Mouse (Mus musculus): ENCODE measurements around the gene Tbl1xr1.
A peak's percentile ranks its signal among the peaks of the same experiment; 100 is the strongest.

The Tbl1xr1 gene

GRCm38 (mm10) chr3:22194185-22194856 lies 117.9 kb downstream of the Tbl1xr1 start:
- DNase-seq (ENCODE audit: low spot score in 2 of 2) = no peak

GRCm38 (mm10) chr3:22198802-22199201 lies 122.3 kb downstream of the Tbl1xr1 start:
- no peak for DNase-seq (ENCODE audit: low spot score in 2 of 2)

- no peak for DNase-seq (ENCODE audit: low spot score in 2 of 2)
These were observed 127.7 kb downstream of the Tbl1xr1 start for GRCm38 (mm10) chr3:22204186-22204585.

- no peak for DNase-seq (ENCODE audit: low spot score in 2 of 2)
These were observed 145.1 kb downstream of the Tbl1xr1 start for GRCm38 (mm10) chr3:22221557-22221956.

- no peak for DNase-seq (ENCODE audit: low spot score in 2 of 2)
These were observed 145.9 kb downstream of the Tbl1xr1 start for GRCm38 (mm10) chr3:22222351-22222750.

- DNase-seq (ENCODE audit: low spot score in 2 of 2) = no peak
These were observed 146.6 kb downstream of the Tbl1xr1 start for GRCm38 (mm10) chr3:22223023-22223422.

GRCm38 (mm10) chr3:22228052-22228451 lies 151.6 kb downstream of the Tbl1xr1 start:
- no peak for DNase-seq (ENCODE audit: low spot score in 2 of 2)

GRCm38 (mm10) chr3:22230635-22231034 lies 154.2 kb downstream of the Tbl1xr1 start:
- no peak for DNase-seq (ENCODE audit: low spot score in 2 of 2)

GRCm38 (mm10) chr3:22238106-22238900 lies 161.9 kb downstream of the Tbl1xr1 start:
- DNase-seq (ENCODE audit: low spot score in 2 of 2) = peak in 1 of 2 experiments; percentile 6

All from urinary bladder, postnatal 36 days (tissue).